8 mouse cellular contexts compared by ENCODE assay signal in genomic region chr13:36203014-36203413, GRCm38 (mm10).
DNase-seq lines count a peak whose midpoint lies in the region; ATAC-seq lines count a peak whose summit lies in the region.

No protein-coding gene starts in this region.

- H3K4me1 ChIP-seq in midbrain, embryonic 13.5 days (replicated peaks) = 0 out of 2 replicates have a peak, but pooled peaks cover 6% of the 10 kb centered on the region
- H3K4me1 ChIP-seq in midbrain, embryonic 16.5 days (ENCODE audit: control insufficient read depth, insufficient read depth, low read length) = no peaks in the 10 kb centered on the region
- H3K4me1 ChIP-seq in embryonic facial prominence, embryonic 13.5 days = no peaks in the 10 kb centered on the region

- no peaks in the 10 kb centered on the region for H3K36me3 ChIP-seq in midbrain, embryonic 13.5 days
- no peaks in the 10 kb centered on the region for H3K36me3 ChIP-seq in midbrain, embryonic 16.5 days (ENCODE audit: control insufficient read depth, insufficient read depth, low read length)
- 0 out of 2 replicates have a peak, but pooled peaks cover 2% of the 10 kb centered on the region for H3K36me3 ChIP-seq in embryonic facial prominence, embryonic 13.5 days

- H3K9me3 ChIP-seq in midbrain, embryonic 13.5 days = no peaks in the 10 kb centered on the region
- H3K9me3 ChIP-seq in midbrain, embryonic 16.5 days (replicated peaks; ENCODE audit: control insufficient read depth, low read length, poor library complexity, severe bottlenecking) = no peaks in the 10 kb centered on the region
- no peaks in the 10 kb centered on the region for H3K9me3 ChIP-seq in embryonic facial prominence, embryonic 13.5 days

- H3K4me2 ChIP-seq in midbrain, embryonic 13.5 days (replicated peaks) = no peak overlapping the region
- H3K4me2 ChIP-seq in midbrain, embryonic 16.5 days (ENCODE audit: low read length) = no peak overlapping the region
- no peak overlapping the region for H3K4me2 ChIP-seq in embryonic facial prominence, embryonic 13.5 days

- H3K27ac ChIP-seq in midbrain, embryonic 13.5 days = no peak overlapping the region
- H3K27ac ChIP-seq in midbrain, embryonic 16.5 days (ENCODE audit: low read length) = no peak overlapping the region
- H3K27ac ChIP-seq in embryonic facial prominence, embryonic 13.5 days = no peak overlapping the region

- 91% methylated on average over 6 of the region's 6 CpGs for WGBS in midbrain, embryonic 13.5 days
- 91% methylated on average over 6 of the region's 6 CpGs for WGBS in midbrain, embryonic 16.5 days
- 75% methylated on average over 6 of the region's 6 CpGs for WGBS in embryonic facial prominence, embryonic 13.5 days

- ATAC-seq in CD4-positive, CD25-positive, alpha-beta regulatory T cell, adult 4 months = no peak
- peak; percentile 30; the same call in 1 of the 2 replicates for ATAC-seq in midbrain, embryonic 13.5 days
- no peak for ATAC-seq in midbrain, embryonic 16.5 days
- ATAC-seq in embryonic facial prominence, embryonic 13.5 days (ENCODE audit: insufficient number of reproducible peaks, insufficient read depth, low FRiP score, low TSS enrichment, low read depth) = 0 out of 2 replicates have a peak, but pooled peaks have one; percentile 10

- no peak overlapping the region for H3K9ac ChIP-seq in midbrain, embryonic 13.5 days (replicated peaks)
- no peak overlapping the region for H3K9ac ChIP-seq in midbrain, embryonic 16.5 days (ENCODE audit: low read depth, low read length)
- no peak overlapping the region for H3K9ac ChIP-seq in embryonic facial prominence, embryonic 13.5 days

- H3K27me3 ChIP-seq in midbrain, embryonic 13.5 days = no peaks in the 10 kb centered on the region
- H3K27me3 ChIP-seq in midbrain, embryonic 16.5 days (ENCODE audit: control insufficient read depth, insufficient read depth, low read depth, low read length) = no peaks in the 10 kb centered on the region
- H3K27me3 ChIP-seq in embryonic facial prominence, embryonic 13.5 days = no peaks in the 10 kb centered on the region

- H3K4me3 ChIP-seq in midbrain, embryonic 13.5 days (replicated peaks) = no peak overlapping the region
- H3K4me3 ChIP-seq in midbrain, embryonic 16.5 days (ENCODE audit: low read depth, low read length) = no peak overlapping the region
- no peak overlapping the region for H3K4me3 ChIP-seq in embryonic facial prominence, embryonic 13.5 days

- peak; percentile 30 for DNase-seq in CD4-positive, CD25-positive, alpha-beta regulatory T cell, adult 2 months (ENCODE audit: low read depth, low spot score)
- DNase-seq in spleen, postnatal 36 days (ENCODE audit: low spot score in 2 of 2) = peak; percentile 46 to 71
- no peak for DNase-seq in ovary, postnatal 10 days (ENCODE audit: low spot score)
- DNase-seq in right cerebral cortex, postnatal 10 days (ENCODE audit: low spot score in 2 of 2) = no peak

Comparison
In these comparisons a context has a peak if more than half of its experiments do, and no peak if none do; other contexts are left out.
1. ATAC-seq: peak in midbrain, embryonic 13.5 days (single experiment) and embryonic facial prominence, embryonic 13.5 days (single experiment); none in CD4-positive, CD25-positive, alpha-beta regulatory T cell, adult 4 months (single experiment) and midbrain, embryonic 16.5 days (single experiment).
2. DNase-seq: peak in CD4-positive, CD25-positive, alpha-beta regulatory T cell, adult 2 months (single experiment) and spleen, postnatal 36 days (2 of 2); none in ovary, postnatal 10 days (single experiment) and right cerebral cortex, postnatal 10 days (0 of 2).